Mouse (Mus musculus) midbrain, postnatal 0 days (tissue): Measurements from ENCODE around the gene Cox8a. TPM values are rescaled to one million over a fixed set of nuclear protein-coding genes. Genes with fewer than 3 reads are reported as not detected.

Experiments used
- ATAC-seq: fragments of 200-750 bp; cut with Nextera tagmentation; 2 replicates; pipeline ENCODE4 v1.8.0; 2017; ENCODE audit warnings: moderate number of reproducible peaks, mild to moderate bottlenecking, moderate TSS enrichment, moderate library complexity; ENCODE audit not compliant: low FRiP score
- DNase-seq: peaks from one replicate; pipeline ENCODE4 v3.0.0-alpha.2; 2015; ENCODE audit warnings: low spot score
- H3K27ac ChIP-seq: fragments of 300-500 bp; sonication (generic); 2 replicates; pipeline ENCODE4 v1.5.1; 2014; ENCODE audit warnings: low read depth, mild to moderate bottlenecking, low read length, mixed read lengths
- H3K27me3 ChIP-seq: fragments of 300-500 bp; sonication (generic); 2 replicates; pipeline ENCODE4 v1.6.1; 2014; ENCODE audit warnings: low read length, control low read depth, mixed read lengths; ENCODE audit not compliant: insufficient read depth
- H3K36me3 ChIP-seq: fragments of 300-500 bp; sonication (generic); 2 replicates; pipeline ENCODE4 v1.6.1; 2014; ENCODE audit warnings: low read length, control low read depth, mixed read lengths; ENCODE audit not compliant: insufficient read depth
- H3K4me1 ChIP-seq: fragments of 300-500 bp; sonication (generic); 2 replicates; pipeline ENCODE4 v1.6.1; 2014; ENCODE audit warnings: mild to moderate bottlenecking, control low read depth, antibody characterized with exemption, low read length, mixed read lengths; ENCODE audit not compliant: insufficient read depth
- H3K4me2 ChIP-seq: fragments of 300-500 bp; sonication (generic); 2 replicates; pipeline ENCODE4 v1.6.1; 2014; ENCODE audit warnings: low read depth, mild to moderate bottlenecking, low read length, mixed read lengths; ENCODE audit not compliant: poor library complexity, severe bottlenecking
- H3K4me3 ChIP-seq: fragments of 300-500 bp; sonication (generic); 2 replicates; pipeline ENCODE4 v1.5.1; 2014; ENCODE audit warnings: low read depth, mild to moderate bottlenecking, low read length, moderate library complexity
- H3K9ac ChIP-seq: fragments of 300-500 bp; sonication (generic); replicated peaks from 2 replicates; pipeline ENCODE4 v1.6.1; 2014; ENCODE audit warnings: mild to moderate bottlenecking, low read length, moderate library complexity, mixed read lengths; ENCODE audit not compliant: poor library complexity, severe bottlenecking
- H3K9me3 ChIP-seq: fragments of 300-500 bp; sonication (generic); 2 replicates; pipeline ENCODE4 v1.6.1; 2016; ENCODE audit warnings: low read length, control low read depth
- CTCF ChIP-seq: IDR thresholded peaks from 2 replicates; pipeline ENCODE4 v1.5.1; 2016; ENCODE audit warnings: antibody characterized with exemption, mild to moderate bottlenecking
- WGBS: fragments of 180-500 bp; shearing (Covaris S2); extraction: QIAGEN DNeasy Blood & Tissue Kit; methylation state at CpG from one replicate; pipeline ENCODE4 v1.1.7; 2014; 5-methylcytosine and 5-hydroxymethylcytosine counted together
- polyA plus RNA-seq: library from polyadenylated mRNA; unstranded; fragments of >200 nt; fragmentation: Nextera tagmentation; extraction: Ambion mirVana; gene quantifications from 2 replicates; pipeline ENCODE4 v1.2.1, GENCODE M21; 2015
- total RNA-seq: library from RNA; depleted of rRNA; stranded (reverse); fragments of >200 nt; gene quantifications from 2 replicates; pipeline ENCODE4 v1.2.3, GENCODE M21; 2014; rRNA removed

Cox8a gene
- total and polyA plus RNA-seq, 2 experiments from 2014 or later = 1,471 to 1,645 TPM

DNA sequence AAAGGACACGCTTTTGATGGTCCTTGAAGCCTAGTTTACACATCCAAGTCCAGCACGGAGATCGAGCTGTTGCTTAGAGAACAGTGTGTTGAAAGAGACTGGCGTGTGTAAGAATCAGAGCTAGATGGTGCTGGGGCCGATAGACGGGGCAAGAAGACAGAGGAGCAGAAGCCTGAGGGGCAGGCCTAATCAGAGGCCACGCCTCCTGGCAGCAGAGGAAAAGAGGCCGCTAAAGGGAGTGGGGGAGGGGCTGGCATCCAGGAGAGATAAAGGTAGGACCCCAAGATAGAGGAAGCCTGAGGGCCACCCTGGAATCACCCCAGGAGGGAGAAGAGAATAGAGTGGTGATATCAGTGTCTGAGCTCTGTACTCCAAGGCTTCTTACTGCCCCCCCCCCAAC lies 46.0 kb downstream of the Cox8a start:
- ATAC-seq (no peak), DNase-seq (no peak)
- Histone ChIP-seq H3K27ac (no peak overlapping the region), H3K36me3 (no peaks in the 10 kb centered on the region), H3K9me3 (no peaks in the 10 kb centered on the region), H3K4me3 (no peak overlapping the region), H3K4me1 (peaks cover 13% of the 10 kb centered on the region), H3K4me2 (no peak overlapping the region), H3K9ac (no peak overlapping the region), H3K27me3 (no peaks in the 10 kb centered on the region)
- TF ChIP-seq CTCF = no peak
- 14% methylated on average over 8 of the region's 8 CpGs for WGBS

DNA sequence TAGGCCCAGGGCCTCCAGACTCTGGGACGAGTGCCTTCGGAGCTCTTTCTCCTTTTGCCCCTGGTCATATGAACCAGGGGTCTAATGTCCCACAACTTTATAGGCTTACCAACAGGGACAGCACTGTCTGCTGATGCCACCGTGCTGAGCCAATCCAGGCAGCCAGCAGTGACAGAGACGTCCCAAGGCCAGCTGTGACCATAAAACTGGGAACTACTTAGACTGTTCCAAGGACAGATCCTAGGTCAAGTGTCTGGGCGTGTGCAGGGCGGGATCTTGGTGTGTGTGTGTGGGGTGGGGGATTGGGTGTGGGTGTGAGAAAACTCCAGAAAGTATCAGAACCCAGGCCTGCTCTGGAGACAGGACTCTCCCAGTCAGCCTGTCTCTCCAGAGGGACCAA lies 46.5 kb downstream of the Cox8a start:
- ATAC-seq (no peak), DNase-seq (no peak)
- Histone ChIP-seq H3K4me3 (no peak overlapping the region), H3K27ac (no peak overlapping the region), H3K9me3 (no peaks in the 10 kb centered on the region), H3K9ac (no peak overlapping the region), H3K4me1 (peaks cover 13% of the 10 kb centered on the region), H3K27me3 (no peaks in the 10 kb centered on the region), H3K4me2 (no peak overlapping the region), H3K36me3 (no peaks in the 10 kb centered on the region)
- no peak for TF ChIP-seq CTCF
- WGBS = 79% methylated on average over 6 of the region's 6 CpGs

DNA sequence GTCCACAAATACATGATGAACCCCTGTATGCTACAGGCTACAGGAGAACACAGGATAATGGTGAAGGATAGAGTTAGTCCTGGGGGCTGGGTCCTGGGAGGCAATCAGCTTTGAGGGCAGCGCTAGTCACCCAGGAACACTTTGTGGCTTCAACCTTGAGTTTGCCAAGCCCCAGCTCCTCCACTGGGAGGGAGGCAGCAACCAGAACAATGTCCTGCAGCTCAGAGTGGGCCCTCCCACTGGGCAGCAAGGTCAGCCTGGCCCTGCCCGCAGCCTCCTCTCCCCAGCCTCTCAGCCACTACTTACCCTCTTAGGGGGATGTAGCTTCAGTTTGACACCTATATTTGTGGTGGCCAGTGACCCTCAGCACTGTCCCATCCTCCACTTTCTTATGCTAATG lies 49.0 kb downstream of the Cox8a start:
- no peak overlapping the region for H3K4me3 ChIP-seq
- no peak for ATAC-seq
- H3K9ac ChIP-seq = no peak overlapping the region
- H3K27ac ChIP-seq = no peak overlapping the region
- WGBS = 32% methylated on average over 2 of the region's 2 CpGs
- no peak for DNase-seq
- TF ChIP-seq CTCF = no peak
- no peaks in the 10 kb centered on the region for H3K36me3 ChIP-seq
- H3K4me1 ChIP-seq = peaks cover 17% of the 10 kb centered on the region
- H3K4me2 ChIP-seq = no peak overlapping the region
- H3K9me3 ChIP-seq = no peaks in the 10 kb centered on the region
- H3K27me3 ChIP-seq = no peaks in the 10 kb centered on the region

DNA sequence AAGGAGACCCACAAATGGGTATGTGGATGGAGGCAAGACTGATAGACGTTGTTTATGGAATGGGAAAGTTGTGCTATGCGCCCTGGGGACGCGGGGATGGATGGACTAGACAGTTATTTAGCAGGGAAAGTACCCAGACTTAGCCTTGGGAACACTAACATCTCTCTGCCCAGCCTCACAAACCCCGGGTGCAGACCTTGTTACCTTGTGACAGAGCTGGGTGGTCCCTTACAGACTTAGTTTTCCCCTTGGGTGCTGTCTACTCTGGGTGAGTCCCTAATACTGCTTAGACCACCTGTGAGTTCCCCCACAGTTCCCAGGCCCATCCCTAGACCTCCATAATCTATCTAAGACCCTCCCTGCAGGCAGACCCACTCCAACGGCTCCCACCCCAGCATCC lies 50.6 kb downstream of the Cox8a start:
- Histone ChIP-seq H3K4me3 (peak overlapping the region; percentile 82; the same call in 1 of the 2 replicates), H3K4me1 (peaks cover 10% of the 10 kb centered on the region), H3K36me3 (no peaks in the 10 kb centered on the region), H3K27ac (no peak overlapping the region), H3K9ac (no peak overlapping the region), H3K4me2 (no peak overlapping the region; the same call in 1 of the 2 replicates), H3K27me3 (no peaks in the 10 kb centered on the region), H3K9me3 (no peaks in the 10 kb centered on the region)
- ATAC-seq (no peak), DNase-seq (no peak)
- WGBS = 8% methylated on average over 6 of the region's 6 CpGs
- TF ChIP-seq CTCF = no peak

DNA sequence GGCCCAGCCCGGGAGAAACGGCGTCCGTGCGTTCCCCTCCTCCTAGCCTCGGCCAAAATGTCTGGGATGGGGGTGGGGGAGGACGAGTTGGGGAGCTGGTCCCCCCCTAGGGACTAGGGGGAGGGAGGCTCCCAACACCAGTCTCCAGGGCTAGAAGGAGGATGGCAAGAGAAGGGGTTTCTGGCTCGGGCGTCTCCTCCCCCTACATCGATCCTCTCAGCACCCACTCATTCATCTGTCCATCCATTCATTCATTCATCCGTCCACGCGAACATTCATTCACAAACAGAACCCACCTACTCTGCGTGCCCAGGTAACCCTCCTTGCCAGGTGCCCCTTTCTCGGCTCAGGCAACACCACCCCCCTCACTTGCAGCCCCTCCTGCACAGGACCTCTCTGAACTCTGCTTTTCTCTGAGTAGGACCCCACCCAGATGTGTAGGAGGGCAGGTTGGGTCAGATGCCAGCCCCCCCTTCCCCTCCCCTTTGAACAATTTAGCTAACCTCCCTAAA lies 51.2 kb downstream of the Cox8a start:
- Histone ChIP-seq H3K36me3 (no peaks in the 10 kb centered on the region), H3K4me1 (peaks cover 5% of the 10 kb centered on the region), H3K9ac (peak overlapping the region; percentile 79), H3K4me2 (peak overlapping the region; percentile 88), H3K27me3 (no peaks in the 10 kb centered on the region), H3K27ac (no peak overlapping the region), H3K9me3 (no peaks in the 10 kb centered on the region), H3K4me3 (peak overlapping the region; percentile 82)
- TF ChIP-seq CTCF = no peak
- ATAC-seq = no peak
- 4% methylated on average over 10 of the region's 15 CpGs for WGBS
- DNase-seq = no peak

DNA sequence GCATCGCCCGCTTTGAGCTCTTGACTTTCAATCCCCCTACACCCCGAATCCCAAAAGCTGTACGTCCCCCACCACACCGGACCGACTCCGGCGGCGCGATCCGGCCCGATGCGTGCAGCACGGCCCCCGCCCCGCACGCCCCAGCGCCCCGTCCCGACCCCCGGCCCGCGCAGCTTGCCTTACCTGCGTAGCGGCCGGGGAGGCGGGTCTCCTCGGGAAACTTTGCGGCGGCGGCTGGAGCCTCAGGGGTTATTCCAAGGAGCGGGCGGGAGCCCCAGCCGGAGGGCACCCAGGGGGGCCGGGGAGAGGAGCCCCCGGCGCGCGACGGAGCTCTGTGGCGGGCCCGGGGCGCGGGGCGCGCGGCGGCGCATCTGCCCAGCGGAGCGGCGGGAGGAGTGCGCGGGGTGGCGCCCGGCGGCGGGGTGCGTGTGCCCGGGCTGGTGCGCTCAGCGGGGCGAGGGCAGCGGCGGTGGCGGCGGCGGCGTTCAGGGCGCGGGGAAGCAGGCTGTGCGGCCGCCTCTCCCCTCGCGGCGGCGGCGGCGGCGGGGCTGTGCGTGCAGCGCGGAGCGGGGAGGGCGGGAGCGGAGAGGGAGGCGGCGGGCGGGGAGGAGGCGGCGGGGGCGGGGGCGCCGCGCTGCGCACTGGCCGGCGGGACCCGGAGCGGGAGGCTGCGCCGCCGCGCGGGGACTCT lies 51.8 kb downstream of the Cox8a start:
- H3K4me1 ChIP-seq = peaks cover 3% of the 10 kb centered on the region; the same call in 1 of the 2 replicates
- no peaks in the 10 kb centered on the region for H3K36me3 ChIP-seq
- H3K9me3 ChIP-seq = no peaks in the 10 kb centered on the region
- peak overlapping the region; percentile 55 for H3K27ac ChIP-seq
- peak; percentile 58 for DNase-seq
- peak overlapping the region; percentile 82 for H3K4me3 ChIP-seq
- TF ChIP-seq CTCF = no peak
- H3K27me3 ChIP-seq = no peaks in the 10 kb centered on the region
- peak overlapping the region; percentile 79 for H3K9ac ChIP-seq
- H3K4me2 ChIP-seq = peak overlapping the region; percentile 88
- WGBS = under 1% methylated on average over 19 of the region's 105 CpGs
- peak; percentile 47 for ATAC-seq

Other genes starting within 250 kb of the Cox8a start
- gene Ppp1r14b, start 242.6 kb downstream of the Cox8a start, total RNA-seq = 137 and 150 TPM in 2 replicates
- gene Ppp1r14b, start 242.6 kb downstream of the Cox8a start, polyA plus RNA-seq = 143 and 144 TPM in 2 replicates
- gene Plcb3, start 241.1 kb downstream of the Cox8a start, total RNA-seq = 14.7 and 16.6 TPM in 2 replicates
- 9.5 and 9.8 TPM in 2 replicates for gene Plcb3, start 241.1 kb downstream of the Cox8a start, polyA plus RNA-seq
- gene Fkbp2, start 237.1 kb downstream of the Cox8a start, total RNA-seq = 24.9 and 29.3 TPM in 2 replicates
- gene Fkbp2, start 237.1 kb downstream of the Cox8a start, polyA plus RNA-seq = 149 and 155 TPM in 2 replicates
- gene Vegfb, start 230.0 kb downstream of the Cox8a start, total RNA-seq = 33.1 and 44.4 TPM in 2 replicates
- gene Vegfb, start 230.0 kb downstream of the Cox8a start, polyA plus RNA-seq = 77.7 and 83.2 TPM in 2 replicates
- 14.9 and 31.2 TPM in 2 replicates for gene Dnajc4, start 225.0 kb downstream of the Cox8a start, total RNA-seq
- 21.6 and 25.7 TPM in 2 replicates for gene Dnajc4, start 225.0 kb downstream of the Cox8a start, polyA plus RNA-seq
- gene Nudt22, start 221.5 kb downstream of the Cox8a start, total RNA-seq = 12.8 and 19.6 TPM in 2 replicates
- 17.8 and 22.0 TPM in 2 replicates for gene Nudt22, start 221.5 kb downstream of the Cox8a start, polyA plus RNA-seq
- gene Trpt1, start 221.5 kb downstream of the Cox8a start, total RNA-seq = 19.6 and 28.1 TPM in 2 replicates
- gene Trpt1, start 221.5 kb downstream of the Cox8a start, polyA plus RNA-seq = 19.8 and 23.4 TPM in 2 replicates
- gene Fermt3, start 198.1 kb downstream of the Cox8a start, total RNA-seq = 5.6 and 6.2 TPM in 2 replicates
- gene Fermt3, start 198.1 kb downstream of the Cox8a start, polyA plus RNA-seq = 3.0 and 3.4 TPM in 2 replicates
- 97.0 and 101 TPM in 2 replicates for gene Stip1, start 177.6 kb downstream of the Cox8a start, total RNA-seq
- 142 and 147 TPM in 2 replicates for gene Stip1, start 177.6 kb downstream of the Cox8a start, polyA plus RNA-seq
- gene Macrod1, start 160.8 kb downstream of the Cox8a start, total RNA-seq = 1.4 and 5.1 TPM in 2 replicates
- gene Macrod1, start 160.8 kb downstream of the Cox8a start, polyA plus RNA-seq = 5.9 and 6.2 TPM in 2 replicates
- 9.9 and 11.4 TPM in 2 replicates for gene Flrt1, start 111.9 kb downstream of the Cox8a start, total RNA-seq
- gene Flrt1, start 111.9 kb downstream of the Cox8a start, polyA plus RNA-seq = 9.8 and 11.9 TPM in 2 replicates
- 236 and 242 TPM in 2 replicates for gene Otub1, start 11.3 kb downstream of the Cox8a start, total RNA-seq
- gene Otub1, start 11.3 kb downstream of the Cox8a start, polyA plus RNA-seq = 257 and 277 TPM in 2 replicates
- gene Naa40, start 23.6 kb upstream of the Cox8a start, total RNA-seq = 58.3 and 62.5 TPM in 2 replicates
- 45.6 and 46.1 TPM in 2 replicates for gene Naa40, start 23.6 kb upstream of the Cox8a start, polyA plus RNA-seq
- 40.7 and 53.1 TPM in 2 replicates for gene Rcor2, start 49.7 kb upstream of the Cox8a start, total RNA-seq
- 8.9 and 9.7 TPM in 2 replicates for gene Rcor2, start 49.7 kb upstream of the Cox8a start, polyA plus RNA-seq
- 41.2 and 49.1 TPM in 2 replicates for gene Mark2, start 124.2 kb upstream of the Cox8a start, total RNA-seq
- gene Mark2, start 124.2 kb upstream of the Cox8a start, polyA plus RNA-seq = 38.0 and 38.1 TPM in 2 replicates
- 35.2 and 38.8 TPM in 2 replicates for gene Spindoc, start 165.4 kb upstream of the Cox8a start, total RNA-seq
- 19.2 and 19.8 TPM in 2 replicates for gene Spindoc, start 165.4 kb upstream of the Cox8a start, polyA plus RNA-seq
- gene 2700081O15Rik, start 200.0 kb upstream of the Cox8a start, total RNA-seq = 108 and 112 TPM in 2 replicates
- 7.6 and 8.1 TPM in 2 replicates for gene 2700081O15Rik, start 200.0 kb upstream of the Cox8a start, polyA plus RNA-seq